Mouse (Mus musculus) liver, adult 2 months (tissue): ENCODE measurements around the gene Mrnip. TPM values are rescaled to one million over a fixed set of nuclear protein-coding genes. Genes with fewer than 3 reads are reported as not detected.
"Not testable (repeated sequence)": the region's sequence is repeated elsewhere in the genome, so short reads cannot be mapped to it uniquely, and the experiment has no call there.

Source experiments
- DNase-seq: peaks from one replicate; pipeline ENCODE4 v3.0.0-alpha.2; 2011; ENCODE audit warnings: low read depth, low spot score; ENCODE audit errors: extremely low read depth
- H3K27ac ChIP-seq: fragments of 200-500 bp; replicated peaks from 2 replicates; pipeline ENCODE4 v1.5.1; 2012; ENCODE audit warnings: low read depth, mild to moderate bottlenecking, control low read depth, inconsistent platforms, low read length; ENCODE audit not compliant: insufficient read depth
- H3K27me3 ChIP-seq: fragments of 200-500 bp; 2 replicates; pipeline ENCODE4 v1.6.1; 2012; ENCODE audit warnings: mild to moderate bottlenecking, moderate library complexity, low read length, inconsistent platforms; ENCODE audit not compliant: control insufficient read depth, insufficient read depth
- H3K36me3 ChIP-seq: fragments of 200-500 bp; 2 replicates; pipeline ENCODE4 v1.6.1; 2012; ENCODE audit warnings: low read length, inconsistent platforms; ENCODE audit not compliant: control insufficient read depth, insufficient read depth
- H3K4me1 ChIP-seq: fragments of 200-500 bp; 2 replicates; pipeline ENCODE4 v1.6.1; 2011; ENCODE audit warnings: low read length; ENCODE audit not compliant: control insufficient read depth, insufficient read depth
- H3K4me3 ChIP-seq: fragments of 200-500 bp; 2 replicates; pipeline ENCODE4 v1.5.1; 2011; ENCODE audit warnings: low read depth, mild to moderate bottlenecking, control low read depth, low read length, moderate library complexity; ENCODE audit not compliant: insufficient read depth
- H3K79me2 ChIP-seq: fragments of 200-500 bp; 2 replicates; pipeline ENCODE4 v1.6.1; 2012; ENCODE audit warnings: inconsistent platforms, mild to moderate bottlenecking, low read length, moderate library complexity; ENCODE audit not compliant: control insufficient read depth, insufficient read depth
- H3K9ac ChIP-seq: fragments of 200-500 bp; 2 replicates; pipeline ENCODE4 v1.6.1; 2012; ENCODE audit warnings: low read depth, mild to moderate bottlenecking, control low read depth, inconsistent platforms, low read length
- CTCF ChIP-seq: fragments of 200-500 bp; IDR thresholded peaks from 2 replicates; pipeline ENCODE4 v1.5.1; 2011; ENCODE audit warnings: low read depth, low read length, control low read depth
- POLR2A ChIP-seq: fragments of 200-500 bp; IDR thresholded peaks from 2 replicates; pipeline ENCODE4 v1.6.1; 2011; ENCODE audit warnings: low read length, control low read depth; ENCODE audit not compliant: insufficient read depth; ENCODE audit errors: extremely low read depth
- WGBS: fragments of 180-500 bp; shearing (Covaris S2); methylation state at CpG from one replicate; pipeline ENCODE4 v1.1.7; 2018; 5-methylcytosine and 5-hydroxymethylcytosine counted together
- polyA plus RNA-seq: library from polyadenylated mRNA; depleted of rRNA; stranded (reverse); fragments of >200 nt; gene quantifications from 2 replicates; pipeline ENCODE4 v1.2.3, GENCODE M21; 2012; rRNA removed
- total RNA-seq: library from RNA; depleted of rRNA; stranded (reverse); fragments of >200 nt; gene quantifications from 2 replicates; pipeline ENCODE4 v1.2.3, GENCODE M21; 2014; rRNA removed

The Mrnip gene
- total RNA-seq: 8.5 and 9.3 TPM in 2 replicates
- polyA plus RNA-seq: 9.3 and 9.9 TPM in 2 replicates

- 8% methylated on average over 19 of the region's 19 CpGs for WGBS
- DNase-seq, H3K79me2 ChIP-seq, H3K36me3 ChIP-seq, H3K27me3 ChIP-seq: not testable (repeated sequence)
- Histone ChIP-seq H3K4me1 (peaks cover 30% of the 10 kb centered on the region), H3K4me3 (peak within 1 kb of the TSS; percentile 75), H3K27ac (peak within 1 kb of the TSS; percentile 64), H3K9ac (peak within 1 kb of the TSS; percentile 80)
Observed at GRCm38 (mm10) chr11:50174111-50174729, at the start of gene Mrnip. Gene Mrnip (plus strand): TSS chr11:50174444.

- WGBS: 19% methylated on average over 10 of the region's 10 CpGs
- TF ChIP-seq CTCF: no peak
- TF ChIP-seq POLR2A: no peak
- peaks cover 2% of the 10 kb centered on the region; the same call in 1 of the 2 replicates for H3K4me1 ChIP-seq
- no peak overlapping the region for H3K4me3 ChIP-seq
- no peak for DNase-seq
- no peak overlapping the region for H3K9ac ChIP-seq
- H3K27me3 ChIP-seq: no peaks in the 10 kb centered on the region
- H3K79me2 ChIP-seq: peaks cover 5% of the 10 kb centered on the region; the same call in 1 of the 2 replicates
- no peaks in the 10 kb centered on the region for H3K36me3 ChIP-seq
- no peak overlapping the region for H3K27ac ChIP-seq
Observed at GRCm38 (mm10) chr11:50127781-50128180, 46.5 kb upstream of the Mrnip start.

- peak within 1 kb of the TSS; percentile 97 for H3K9ac ChIP-seq
Observed at GRCm38 (mm10) chr11:50130811-50131766, 43.2 kb upstream of the Mrnip start, which contains the start of gene Tbc1d9b. Gene Tbc1d9b (plus strand): TSS chr11:50131396.

GRCm38 (mm10) chr11:50131801-50132201, 42.4 kb upstream of the Mrnip start:
- H3K36me3 ChIP-seq: peaks cover under 1% of the 10 kb centered on the region; the same call in 1 of the 2 replicates
- H3K4me1 ChIP-seq: peaks cover 3% of the 10 kb centered on the region; the same call in 1 of the 2 replicates
- peak overlapping the region; percentile 82 for H3K4me3 ChIP-seq
- H3K27ac ChIP-seq: peak overlapping the region; percentile 66
- H3K79me2 ChIP-seq: peaks cover 5% of the 10 kb centered on the region; the same call in 1 of the 2 replicates
- no peaks in the 10 kb centered on the region for H3K27me3 ChIP-seq
- no peak for DNase-seq
- 9% methylated on average over 10 of the region's 10 CpGs for WGBS
- TF ChIP-seq CTCF (no peak), POLR2A (no peak)
- peak overlapping the region; percentile 97 for H3K9ac ChIP-seq

More at GRCm38 (mm10) chr11:50130811-50131766, 43.2 kb upstream of the Mrnip start, which contains the start of gene Tbc1d9b:
- under 1% methylated on average over 77 of the region's 77 CpGs for WGBS
- DNase-seq: peak; percentile 78
- H3K27ac ChIP-seq: peak within 1 kb of the TSS; percentile 72
- H3K4me1 ChIP-seq: peaks cover 3% of the 10 kb centered on the region; the same call in 1 of the 2 replicates
- TF ChIP-seq CTCF (peak; percentile 97), POLR2A (0 out of 2 replicates have a peak, but pooled peaks have one; percentile 38)
- peak within 1 kb of the TSS; percentile 82 for H3K4me3 ChIP-seq
- no peaks in the 10 kb centered on the region for H3K27me3 ChIP-seq
- peaks cover 5% of the 10 kb centered on the region; the same call in 1 of the 2 replicates for H3K79me2 ChIP-seq
- H3K36me3 ChIP-seq: no peaks in the 10 kb centered on the region; the same call in 1 of the 2 replicates

- no peak for DNase-seq
- Histone ChIP-seq H3K4me1 (peaks cover 3% of the 10 kb centered on the region; the same call in 1 of the 2 replicates), H3K79me2 (peaks cover 5% of the 10 kb centered on the region; the same call in 1 of the 2 replicates), H3K4me3 (no peak overlapping the region), H3K9ac (peak overlapping the region; percentile 97), H3K36me3 (peaks cover 3% of the 10 kb centered on the region; the same call in 1 of the 2 replicates), H3K27ac (no peak overlapping the region), H3K27me3 (no peaks in the 10 kb centered on the region)
- TF ChIP-seq POLR2A (no peak), CTCF (no peak)
- 70% methylated on average over 6 of the region's 6 CpGs for WGBS
Observed at GRCm38 (mm10) chr11:50132265-50132664, 42.0 kb upstream of the Mrnip start.
